Comparison of ENCODE assay signal across 9 mouse cellular contexts in genomic region chr19:43495846-43496245, GRCm38 (mm10). TPM values are rescaled to one million over a fixed set of nuclear protein-coding genes. Genes with fewer than 3 reads are reported as not detected.
DNase-seq lines count a peak whose midpoint lies in the region; ATAC-seq and TF ChIP-seq lines count a peak whose summit lies in the region.
"Had no signal": no experiment of that assay in that cellular context is flagged by ENCODE, and none has a peak within 500 bp of the region (broad histone marks: within the 10 kb centered on the region; RNA-seq: fewer than 3 reads in every experiment).

No protein-coding gene starts in this region.

- H3K4me3 ChIP-seq in embryonic facial prominence, embryonic 10.5 days = no peak overlapping the region
- no peak overlapping the region for H3K4me3 ChIP-seq in lung, embryonic 16.5 days (ENCODE audit: low read length)
- H3K4me3 ChIP-seq: stomach, embryonic 15.5 days had no signal

- POLR2A ChIA-PET in Patski (lab: Charles Lee) = interaction anchor here (0.6 to 2.5 kb wide), 3 partner anchors 15 to 129 kb away, joined by 4 to 5 read pairs (median 5); no protein-coding TSS in a partner anchor

- TF ChIP-seq CTCF in Patski (IDR thresholded peaks at IDR 0.05) = peak; percentile 91

- peak overlapping the region; percentile 2; the same call in 1 of the 2 replicates for H3K4me2 ChIP-seq in lung, embryonic 16.5 days (ENCODE audit: low read depth, low read length)

- in situ Hi-C loops in Patski (cut with MboI; ENCODE audit: low pct_unique_long_range_greater_than_20kb) = loop anchor here (5.0 to 10.0 kb wide), 3 partner anchors 36 to 126 kb away; no protein-coding TSS in a partner anchor

- H3K27me3 ChIP-seq in Patski = no peaks in the 10 kb centered on the region
- peaks cover 24% of the 10 kb centered on the region for H3K27me3 ChIP-seq in embryonic facial prominence, embryonic 10.5 days (replicated peaks; ENCODE audit: low read depth, poor library complexity, severe bottlenecking)
- peaks cover 8% of the 10 kb centered on the region; the same call in 1 of the 2 replicates for H3K27me3 ChIP-seq in lung, embryonic 16.5 days (ENCODE audit: control insufficient read depth, insufficient read depth, low read depth, low read length)

- H3K4me1 ChIP-seq in embryonic facial prominence, embryonic 10.5 days = peaks cover 17% of the 10 kb centered on the region
- peaks cover 3% of the 10 kb centered on the region; the same call in 1 of the 2 replicates for H3K4me1 ChIP-seq in lung, embryonic 16.5 days (replicated peaks; ENCODE audit: control insufficient read depth, insufficient read depth, low read length)
- H3K4me1 ChIP-seq: stomach, embryonic 15.5 days had no signal

- intact Hi-C loops in heart, postnatal 10 days (cut with DNase I) = loop anchor here (1.0 to 2.0 kb wide), 3 partner anchors 31 to 129 kb away; no protein-coding TSS in a partner anchor

- H3K9me3 ChIP-seq in embryonic facial prominence, embryonic 10.5 days = no peaks in the 10 kb centered on the region
- no peaks in the 10 kb centered on the region for H3K9me3 ChIP-seq in lung, embryonic 16.5 days (ENCODE audit: control insufficient read depth, low read length)
- H3K9me3 ChIP-seq: stomach, embryonic 15.5 days had no signal

- peak; percentile 38 to 42 for DNase-seq in adrenal gland, adult 18-20 months (ENCODE audit: low spot score in 2 of 2)
- no peak for DNase-seq in adrenal gland, adult 8-10 months
- no peak for DNase-seq in Patski (ENCODE audit: low read depth, low spot score)
- DNase-seq in embryonic facial prominence, embryonic 10.5 days (ENCODE audit: low spot score) = peak; percentile 63
- peak; percentile 69 to 79 for DNase-seq in heart, postnatal 10 days
- peak; percentile 54 for DNase-seq in layer of hippocampus, adult 9-10 months (ENCODE audit: low spot score)
- DNase-seq in right cerebral cortex, adult 18-20 months = peak; percentile 61

- CTCF ChIA-PET in Patski (lab: Charles Lee) = interaction anchor here (0.8 to 2.2 kb wide), 11 partner anchors 9 to 139 kb away, joined by 3 to 18 read pairs (median 5); partner anchors contain the start of gene Got1

- no peak overlapping the region for H3K9ac ChIP-seq in lung, embryonic 16.5 days (ENCODE audit: low read length)
- H3K9ac ChIP-seq: stomach, embryonic 15.5 days had no signal

- WGBS in embryonic facial prominence, embryonic 10.5 days = 26% methylated on average over 5 of the region's 5 CpGs
- WGBS in lung, embryonic 16.5 days = 15% methylated on average over 5 of the region's 5 CpGs

- peak; percentile 27 for ATAC-seq in Patski
- ATAC-seq in lung, embryonic 16.5 days (ENCODE audit: low read depth) = no peak

- H3K36me3 ChIP-seq in embryonic facial prominence, embryonic 10.5 days (replicated peaks) = peaks cover 25% of the 10 kb centered on the region
- no peaks in the 10 kb centered on the region for H3K36me3 ChIP-seq in lung, embryonic 16.5 days (ENCODE audit: control insufficient read depth, insufficient read depth, low read length)

- no peak overlapping the region for H3K27ac ChIP-seq in embryonic facial prominence, embryonic 10.5 days (replicated peaks)
- H3K27ac ChIP-seq in lung, embryonic 16.5 days (ENCODE audit: low read length) = no peak overlapping the region
- H3K27ac ChIP-seq: stomach, embryonic 15.5 days had no signal

RNA-seq across cellular contexts. Expression of gene Got1, which starts 28.6 kb away (rescaled TPM):
- total RNA-seq in adrenal gland, adult 18-20 months (2021) = 100 to 1,000 TPM; 181 to 350 TPM
- total RNA-seq in adrenal gland, adult 8-10 months (2022) = 100 to 1,000 TPM; 106 to 317 (median 154) TPM
- polyA plus RNA-seq in Patski (2021) = 311 TPM
- 55.4 and 57.9 TPM in 2 replicates for polyA plus RNA-seq in embryonic facial prominence, embryonic 10.5 days (2016; fragmentation: Nextera tagmentation; extraction: Ambion mirVana)
- 100 to 1,000 TPM; 438 to 489 TPM for total RNA-seq in heart, postnatal 10 days (2021)
- 26.2 and 26.4 TPM in 2 replicates for polyA plus RNA-seq in lung, embryonic 16.5 days (2015; fragmentation: Nextera tagmentation; extraction: Ambion mirVana)

RNA-seq across cellular contexts. Expression of gene Cnnm1, which starts 55.6 kb away (rescaled TPM):
- total RNA-seq in adrenal gland, adult 18-20 months (2021) = under 1 TPM; 0.29 to 0.33 TPM
- under 1 TPM; 0.45 to 0.65 (median 0.60) TPM for total RNA-seq in adrenal gland, adult 8-10 months (2022)
- polyA plus RNA-seq in Patski (2021) = not detected
- polyA plus RNA-seq in embryonic facial prominence, embryonic 10.5 days (2016; fragmentation: Nextera tagmentation; extraction: Ambion mirVana) = 0.16 and 0.31 TPM in 2 replicates
- under 1 TPM; 0.05 to 0.37 TPM for total RNA-seq in heart, postnatal 10 days (2021)
- polyA plus RNA-seq in lung, embryonic 16.5 days (2015; fragmentation: Nextera tagmentation; extraction: Ambion mirVana) = 0.08 and 0.09 TPM in 2 replicates

Comparison
In these comparisons a context has a peak if more than half of its experiments do, and no peak if none do; other contexts are left out.
1. DNase-seq: peak in adrenal gland, adult 18-20 months (2 of 2), embryonic facial prominence, embryonic 10.5 days (single experiment), heart, postnatal 10 days (2 of 2), layer of hippocampus, adult 9-10 months (single experiment) and right cerebral cortex, adult 18-20 months (single experiment); none in adrenal gland, adult 8-10 months (single experiment) and Patski (single experiment).